Mouse (Mus musculus) kidney, postnatal 4 days (tissue): ENCODE data around the gene 4921530L21Rik.

ENCODE experiments used
- DNase-seq, 2 experiments: peaks; one replicate each; pipeline ENCODE4 v3.0.0; 2021; ENCODE audit warnings: mixed read lengths in 2 of 2

The 4921530L21Rik gene

GRCm38 (mm10) chr14:95880954-95881353 lies at the start of gene 4921530L21Rik:
TSS of gene 4921530L21Rik (plus strand) at chr14:95881254.
- DNase-seq = no peak

GRCm38 (mm10) chr14:95833866-95834265 lies 47.2 kb upstream of the 4921530L21Rik start:
- DNase-seq = no peak

- DNase-seq = no peak
These were observed 18.1 kb upstream of the 4921530L21Rik start for GRCm38 (mm10) chr14:95862981-95863380.

- DNase-seq = no peak
These were observed 15.2 kb upstream of the 4921530L21Rik start for GRCm38 (mm10) chr14:95865676-95866416.

GRCm38 (mm10) chr14:95872020-95872419 lies 9.0 kb upstream of the 4921530L21Rik start:
- DNase-seq = no peak

GRCm38 (mm10) chr14:95876785-95877510 lies 4.1 kb upstream of the 4921530L21Rik start:
- no peak for DNase-seq

GRCm38 (mm10) chr14:95877548-95877947 lies 3.5 kb upstream of the 4921530L21Rik start:
- no peak for DNase-seq

GRCm38 (mm10) chr14:95899458-95899857 lies 18.4 kb downstream of the 4921530L21Rik start:
- no peak for DNase-seq

GRCm38 (mm10) chr14:95904591-95905095 lies 23.6 kb downstream of the 4921530L21Rik start:
- DNase-seq = no peak

GRCm38 (mm10) chr14:95913293-95913692 lies 32.2 kb downstream of the 4921530L21Rik start:
- DNase-seq = no peak

- DNase-seq = no peak
These were observed 45.7 kb downstream of the 4921530L21Rik start for GRCm38 (mm10) chr14:95926742-95927141.

- DNase-seq = no peak
These were observed 47.0 kb downstream of the 4921530L21Rik start for GRCm38 (mm10) chr14:95927810-95928785.
